Mouse (Mus musculus) kidney, adult 2 months (tissue): ENCODE data around the gene Cd101.

Experiments
- CTCF ChIP-seq: fragments of 200-500 bp; conservative IDR thresholded peaks from 2 replicates; pipeline ENCODE4 v1.5.1; 2011; ENCODE audit warnings: low read depth, mild to moderate bottlenecking, control low read depth, low read length, moderate library complexity, mixed read lengths; ENCODE audit not compliant: insufficient read depth, insufficient read length
- POLR2A ChIP-seq: fragments of 200-500 bp; IDR thresholded peaks from one replicate; pipeline ENCODE4 v1.6.1; 2011; ENCODE audit warnings: low read depth, low read length, control low read depth

GRCm38 (mm10) chr3:101048781-101049180 lies 19.4 kb upstream of the Cd101 start:
- TF ChIP-seq CTCF = no peak
- TF ChIP-seq POLR2A = no peak
